Mouse (Mus musculus): Measurements from ENCODE around the gene Klk11.

The Klk11 gene

DNA sequence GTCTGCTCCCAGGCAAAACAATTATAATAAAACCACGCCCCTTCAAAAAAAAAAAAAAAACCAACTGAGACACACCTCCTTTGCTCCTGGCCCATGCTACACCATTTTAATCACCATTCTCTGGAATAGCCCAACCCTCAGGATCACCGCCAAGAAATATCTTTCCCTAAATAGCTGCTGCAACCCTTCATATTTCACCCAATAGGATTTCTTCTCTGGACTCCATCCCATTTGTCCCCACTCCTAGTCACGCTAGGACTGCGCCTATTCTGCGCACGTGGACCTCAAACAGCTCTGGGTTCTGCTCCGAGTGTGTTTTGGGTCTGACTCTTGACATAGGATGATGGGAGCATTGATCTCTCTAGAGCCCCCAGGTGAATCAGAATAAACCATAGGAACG lies 22.0 kb downstream of the Klk11 start:
- DNase-seq (ENCODE audit: low spot score): no peak

DNA sequence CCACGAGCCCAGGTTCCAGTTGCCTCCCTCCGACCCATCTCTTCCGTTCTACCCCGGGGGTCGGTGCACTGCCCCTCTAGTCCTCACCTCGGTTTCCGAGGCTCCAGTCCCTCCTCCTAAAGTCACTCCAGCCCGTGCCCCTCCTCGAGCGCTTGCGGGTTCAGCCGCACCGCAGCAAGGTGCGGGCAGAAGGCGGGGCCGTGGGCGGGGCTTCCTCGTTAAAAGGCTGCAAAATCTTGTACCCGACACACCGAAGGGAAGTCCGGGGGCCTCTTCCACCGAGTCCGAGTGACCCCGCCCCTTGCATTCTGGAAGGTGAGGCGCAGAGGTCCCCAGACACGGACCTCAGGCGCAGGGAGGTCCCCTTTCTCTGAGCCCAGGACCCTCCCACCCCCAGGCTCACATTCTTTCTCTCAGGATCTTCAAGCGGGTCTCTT lies 22.9 kb downstream of the Klk11 start, which contains the start of gene Klk8:
Gene Klk8, plus strand, starts transcription at position 245 of the 437 bp plus-strand sequence.
- DNase-seq (ENCODE audit: low spot score): no peak

DNA sequence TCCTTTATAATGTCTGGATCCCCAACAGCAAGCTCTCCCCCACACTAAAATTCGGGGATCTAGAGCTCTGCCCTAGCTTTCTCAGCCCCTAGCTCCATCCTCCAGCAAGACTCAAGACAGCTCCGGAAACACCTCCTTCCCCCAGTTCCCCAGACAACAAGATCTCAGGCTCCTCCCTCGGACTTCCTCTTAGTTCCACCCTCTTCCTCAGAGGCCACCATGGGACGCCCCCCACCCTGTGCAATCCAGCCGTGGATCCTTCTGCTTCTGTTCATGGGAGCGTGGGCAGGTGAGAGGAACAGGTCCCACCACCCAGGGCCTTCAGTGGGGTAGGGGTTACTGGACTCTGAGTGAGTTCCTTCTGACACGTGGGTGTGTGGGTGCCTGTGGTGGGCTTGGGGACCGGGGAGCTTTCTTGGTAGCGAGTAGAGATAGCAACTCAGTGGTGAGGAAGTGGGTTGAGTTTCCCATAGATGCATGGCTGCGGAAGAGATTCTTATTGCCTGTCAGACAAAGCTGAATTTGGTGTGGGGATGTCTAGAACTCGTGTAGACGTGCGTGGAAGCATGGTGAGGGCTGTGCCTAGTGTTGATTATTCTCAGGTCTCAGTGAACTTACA lies 23.5 kb downstream of the Klk11 start:
- no peak for DNase-seq (ENCODE audit: low spot score)

DNA sequence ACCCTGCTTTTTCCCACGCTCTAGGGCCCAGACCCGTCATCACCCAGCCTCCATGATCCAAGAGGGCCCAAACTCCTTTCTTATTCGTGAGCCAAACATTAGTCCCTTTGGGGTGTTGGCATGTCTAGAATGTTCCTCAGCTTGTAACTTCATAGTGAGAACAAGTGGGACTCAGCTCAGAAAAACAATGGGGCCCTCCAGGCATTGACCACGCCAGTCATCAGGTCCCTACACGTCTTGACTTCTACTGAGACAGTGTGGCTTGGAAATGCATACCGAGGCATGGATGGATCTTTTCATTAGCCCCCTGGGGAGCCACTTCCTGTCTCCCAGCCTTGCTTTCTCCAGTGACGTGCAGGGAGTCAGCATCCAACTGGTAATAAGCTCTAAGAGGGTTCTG lies 25.5 kb downstream of the Klk11 start:
- no peak for DNase-seq (ENCODE audit: low spot score)

DNA sequence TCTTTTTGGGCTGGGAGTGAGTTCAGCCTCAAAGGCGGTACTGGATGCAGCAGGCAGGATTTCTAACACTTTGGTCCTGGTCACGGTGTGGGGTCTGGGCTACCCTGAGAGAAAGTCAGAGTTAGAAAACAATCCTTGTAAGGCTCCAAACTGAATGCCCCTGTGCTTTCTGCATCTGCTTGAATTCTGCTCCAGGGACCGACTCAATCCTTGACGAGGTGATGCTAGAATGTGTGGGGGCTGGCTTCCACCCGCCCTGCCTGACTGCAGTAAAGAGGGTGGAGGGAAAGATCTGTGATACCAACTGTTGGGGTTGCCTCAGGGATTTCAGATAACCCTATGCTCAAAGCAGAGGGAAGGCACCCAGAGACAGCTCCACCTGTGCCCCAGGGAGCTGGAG lies 36.6 kb downstream of the Klk11 start, which contains the start of gene Klk7:
Gene Klk7, plus strand, starts transcription at position 301 of the 400 bp plus-strand sequence.
- DNase-seq (ENCODE audit: low spot score): no peak

DNA sequence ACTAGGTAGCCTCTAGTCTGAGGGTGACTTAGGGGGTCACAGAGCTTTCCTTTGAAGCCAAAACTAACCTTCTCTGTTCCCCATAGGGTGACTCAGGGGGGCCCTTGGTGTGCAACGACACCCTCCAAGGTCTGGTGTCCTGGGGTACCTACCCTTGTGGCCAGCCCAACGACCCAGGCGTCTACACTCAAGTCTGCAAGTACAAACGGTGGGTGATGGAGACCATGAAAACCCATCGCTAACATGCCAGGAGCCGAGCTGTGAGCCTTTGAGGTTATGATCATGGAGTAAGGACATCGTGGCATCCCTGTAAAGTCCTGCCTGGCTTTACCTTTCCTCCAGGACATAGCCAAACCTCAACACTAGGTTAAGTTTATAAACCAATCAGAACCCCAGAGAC lies 40.8 kb downstream of the Klk11 start:
- no peak for DNase-seq (ENCODE audit: low spot score)

DNA sequence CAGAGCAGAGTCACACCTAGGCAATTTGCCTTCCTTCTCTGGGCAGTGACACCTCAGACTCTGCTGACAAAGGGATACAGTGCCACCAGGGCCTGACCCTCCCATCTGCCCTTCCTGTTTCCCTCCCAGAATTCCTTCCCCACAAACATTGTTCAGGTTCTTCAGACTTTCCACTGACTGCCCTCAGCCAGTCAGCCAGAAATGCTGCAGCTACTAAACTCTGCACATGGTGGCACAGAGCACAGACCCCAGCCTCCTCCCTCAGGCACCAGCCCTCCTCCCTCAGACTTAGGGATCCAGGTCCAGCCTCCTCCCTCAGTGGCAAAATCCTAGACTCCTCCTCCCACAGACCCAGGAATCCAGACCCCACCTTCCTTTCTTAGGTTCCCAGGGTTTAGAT lies 42.3 kb downstream of the Klk11 start:
- DNase-seq (ENCODE audit: low spot score): no peak

DNA sequence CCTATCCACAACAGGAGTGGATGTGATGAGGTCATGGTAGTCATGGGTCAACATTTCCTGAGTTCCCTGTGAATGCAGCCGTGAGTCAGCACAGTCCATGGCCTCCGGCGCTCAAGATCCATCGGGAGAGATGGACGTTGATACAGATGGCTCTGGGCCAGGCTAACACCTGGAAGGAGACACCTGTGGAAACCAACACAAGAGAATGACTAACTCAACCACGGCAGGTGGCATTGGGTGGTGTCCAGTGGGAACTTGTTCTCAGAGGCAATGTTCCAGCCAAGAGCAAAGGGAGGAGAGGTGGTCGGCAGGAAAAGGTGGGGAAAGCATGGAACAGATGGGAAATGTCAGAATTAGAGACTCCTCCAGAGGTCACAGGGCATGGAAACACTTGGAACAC lies 47.2 kb downstream of the Klk11 start:
- no peak for DNase-seq (ENCODE audit: low spot score)

DNA sequence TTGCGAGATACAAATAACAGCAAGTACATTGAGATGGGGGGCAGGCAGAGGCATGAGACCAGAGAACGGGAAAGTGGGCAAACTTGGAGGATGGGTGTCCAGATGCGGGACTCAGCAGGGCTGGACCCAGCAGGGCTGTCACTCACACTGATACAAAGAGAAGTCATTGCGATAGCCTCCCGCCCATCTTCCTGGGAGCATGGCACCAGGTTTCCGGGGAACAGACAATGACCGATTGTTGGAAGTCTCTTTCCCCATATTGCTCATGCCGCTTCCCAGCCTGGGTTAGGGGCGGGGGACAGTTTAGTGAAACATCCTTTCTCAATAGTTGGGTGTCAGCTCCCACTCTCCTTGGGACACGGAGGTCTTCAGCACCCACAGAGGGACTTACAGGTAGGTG lies 49.8 kb downstream of the Klk11 start, which contains the start of gene Klk6:
Gene Klk6, plus strand, starts transcription at position 301 of the 400 bp plus-strand sequence.
- no peak for DNase-seq (ENCODE audit: low spot score)

DNA sequence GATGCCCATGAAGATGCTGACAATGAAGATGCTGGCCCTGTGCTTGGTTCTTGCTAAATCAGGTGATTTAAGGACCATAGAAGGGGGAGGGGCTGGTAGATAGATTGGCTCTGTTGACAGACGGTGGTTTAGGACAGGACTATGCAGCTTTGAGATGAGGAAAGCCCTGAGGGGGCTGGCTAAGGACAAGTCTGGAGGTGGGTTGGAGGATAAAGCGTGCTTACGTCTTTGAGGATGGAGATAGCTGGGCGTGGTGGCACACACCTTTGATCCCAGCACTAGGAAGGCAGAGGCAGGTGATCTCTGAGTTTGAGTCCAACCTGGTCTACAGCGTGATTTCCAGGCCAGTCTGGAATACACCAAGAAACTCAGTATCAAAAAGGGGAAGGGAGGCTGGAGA lies 51.7 kb downstream of the Klk11 start:
- DNase-seq (ENCODE audit: low spot score): no peak

DNA sequence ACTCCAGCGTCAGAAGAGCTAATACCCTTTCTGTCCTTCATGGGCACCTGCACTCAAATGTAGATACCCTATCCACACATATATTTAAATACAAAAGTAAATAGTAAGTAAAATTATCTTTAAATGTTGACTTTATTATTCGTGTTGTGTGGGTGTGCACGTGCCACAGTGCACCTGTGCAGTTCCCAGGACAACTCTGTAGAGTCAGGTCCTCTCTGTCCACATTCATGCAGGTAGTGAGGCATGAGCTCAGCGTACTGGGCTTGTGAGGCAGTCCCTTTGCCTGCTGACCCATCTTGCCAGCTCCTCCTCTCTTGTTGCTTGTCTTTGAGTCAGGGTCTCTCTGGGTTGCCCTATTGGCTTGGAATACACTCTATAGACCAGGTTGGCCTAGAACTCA lies 53.3 kb downstream of the Klk11 start:
- no peak for DNase-seq (ENCODE audit: low spot score)
